Mouse (Mus musculus) hindbrain, embryonic 10.5 days (tissue): ENCODE results near the gene Aaed1. TPM values are rescaled to one million over a fixed set of nuclear protein-coding genes. Genes with fewer than 3 reads are reported as not detected.

Experiments used
- DNase-seq: peaks from one replicate; pipeline ENCODE4 v3.0.0-alpha.2; 2017; ENCODE audit warnings: low spot score
- H3K27ac ChIP-seq: fragments of 300-500 bp; sonication (generic); 2 replicates; pipeline ENCODE4 v1.5.1; 2016; ENCODE audit warnings: mild to moderate bottlenecking, moderate library complexity
- H3K27me3 ChIP-seq: fragments of 300-500 bp; sonication (generic); 2 replicates; pipeline ENCODE4 v1.6.1; 2016; ENCODE audit warnings: mild to moderate bottlenecking; ENCODE audit not compliant: poor library complexity, insufficient read depth, severe bottlenecking
- H3K36me3 ChIP-seq: fragments of 300-500 bp; sonication (generic); 2 replicates; pipeline ENCODE4 v1.6.1; 2016; ENCODE audit warnings: mild to moderate bottlenecking, moderate library complexity
- H3K4me1 ChIP-seq: fragments of 300-500 bp; sonication (generic); replicated peaks from 2 replicates; pipeline ENCODE4 v1.6.1; 2016; ENCODE audit warnings: mild to moderate bottlenecking
- H3K4me3 ChIP-seq: fragments of 300-500 bp; sonication (generic); 2 replicates; pipeline ENCODE4 v1.5.1; 2016; ENCODE audit warnings: mild to moderate bottlenecking, moderate library complexity
- H3K9me3 ChIP-seq: fragments of 300-500 bp; sonication (generic); 2 replicates; pipeline ENCODE4 v1.6.1; 2016; ENCODE audit warnings: mild to moderate bottlenecking, moderate library complexity
- WGBS: fragments of 180-500 bp; shearing (Covaris S2); methylation state at CpG from one replicate; pipeline ENCODE4 v1.1.7; 2016; 5-methylcytosine and 5-hydroxymethylcytosine counted together
- polyA plus RNA-seq: library from polyadenylated mRNA; unstranded; fragments of >200 nt; fragmentation: Nextera tagmentation; extraction: Ambion mirVana; gene quantifications from 2 replicates; pipeline ENCODE4 v1.2.1, GENCODE M21; 2016

Gene Aaed1
- polyA plus RNA-seq, 1 experiment from 2014 or later: 21.5 TPM

DNA sequence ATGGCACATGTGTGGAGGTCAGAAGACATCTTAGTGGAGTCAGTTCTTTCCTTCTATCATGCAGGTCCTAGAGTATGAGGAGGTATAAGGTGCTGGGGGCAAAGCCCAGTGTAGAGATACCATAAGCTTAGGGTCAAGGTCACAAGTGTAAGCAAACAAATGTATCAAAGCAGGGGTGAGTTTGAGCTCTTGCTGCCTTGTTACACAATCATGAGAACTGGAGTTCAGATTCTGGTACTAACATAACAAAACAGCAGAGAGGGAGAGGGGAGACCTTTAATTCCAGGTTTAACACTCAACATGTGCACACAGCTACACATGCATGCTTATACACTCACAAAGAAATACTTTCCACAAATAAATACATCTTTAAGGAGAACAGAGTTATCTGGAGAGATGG lies 69.8 kb downstream of the Aaed1 start:
- H3K27me3 ChIP-seq: no peaks in the 10 kb centered on the region
- H3K9me3 ChIP-seq: no peaks in the 10 kb centered on the region

DNA sequence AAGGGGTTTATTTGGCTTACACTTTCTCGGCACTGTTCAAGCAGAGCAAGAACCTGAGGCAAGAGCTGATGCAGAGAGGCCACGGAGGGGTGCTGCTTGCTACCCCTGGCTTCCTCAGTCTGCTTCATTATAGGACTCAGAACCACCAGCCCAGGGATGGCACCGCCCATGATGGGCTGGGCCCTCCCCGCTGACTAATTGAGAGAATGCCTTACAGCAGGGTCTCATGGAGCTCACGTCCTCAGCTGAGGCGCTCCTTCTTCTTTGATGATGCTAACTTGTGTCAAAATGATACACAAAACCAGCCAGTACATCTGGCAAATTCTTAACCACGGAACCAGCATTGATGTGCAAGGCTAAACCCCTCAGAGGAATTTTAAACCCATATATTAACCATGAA lies 71.9 kb downstream of the Aaed1 start:
- no peak for DNase-seq
- H3K27ac ChIP-seq: no peak overlapping the region
- H3K9me3 ChIP-seq: no peaks in the 10 kb centered on the region
- no peaks in the 10 kb centered on the region for H3K27me3 ChIP-seq
- H3K36me3 ChIP-seq: peaks cover 11% of the 10 kb centered on the region; the same call in 1 of the 2 replicates
- no peak overlapping the region for H3K4me3 ChIP-seq
- 72% methylated on average over 7 of the region's 7 CpGs for WGBS
- 0 out of 2 replicates have a peak, but pooled peaks cover 3% of the 10 kb centered on the region for H3K4me1 ChIP-seq

More for the DNA sequence above, 69.8 kb downstream of the Aaed1 start:
- Histone ChIP-seq H3K36me3 (peaks cover 11% of the 10 kb centered on the region; the same call in 1 of the 2 replicates), H3K4me1 (no peaks in the 10 kb centered on the region), H3K4me3 (no peak overlapping the region), H3K27ac (no peak overlapping the region)
- no peak for DNase-seq

DNA sequence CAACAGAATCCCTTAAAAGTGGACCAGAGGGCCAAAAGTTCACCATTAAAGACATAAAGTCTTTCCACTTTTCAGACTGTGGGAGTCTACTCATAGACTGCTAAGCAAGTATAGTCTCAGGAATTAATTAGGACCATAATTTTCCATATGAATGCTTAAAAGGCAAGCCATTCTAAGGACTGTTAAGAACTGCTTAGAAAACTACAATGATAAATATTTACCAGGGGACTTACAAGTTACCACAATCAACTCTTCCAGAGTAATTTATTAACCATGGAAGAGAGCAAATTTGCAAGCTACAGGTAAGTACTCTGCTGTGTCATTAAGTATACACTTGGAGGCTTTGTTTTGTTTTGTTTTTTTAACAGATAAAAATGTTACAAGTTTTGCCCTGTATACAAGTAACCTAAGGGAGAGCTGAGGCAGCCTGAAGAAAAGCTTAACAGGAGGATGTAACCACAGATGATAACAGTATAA lies 74.8 kb downstream of the Aaed1 start:
- no peaks in the 10 kb centered on the region for H3K9me3 ChIP-seq
- no peak for DNase-seq
- peaks cover 3% of the 10 kb centered on the region; the same call in 1 of the 2 replicates for H3K36me3 ChIP-seq
- H3K27me3 ChIP-seq: no peaks in the 10 kb centered on the region
- 0 out of 2 replicates have a peak, but pooled peaks cover 5% of the 10 kb centered on the region for H3K4me1 ChIP-seq
- no peak overlapping the region for H3K27ac ChIP-seq
- H3K4me3 ChIP-seq: no peak overlapping the region

DNA sequence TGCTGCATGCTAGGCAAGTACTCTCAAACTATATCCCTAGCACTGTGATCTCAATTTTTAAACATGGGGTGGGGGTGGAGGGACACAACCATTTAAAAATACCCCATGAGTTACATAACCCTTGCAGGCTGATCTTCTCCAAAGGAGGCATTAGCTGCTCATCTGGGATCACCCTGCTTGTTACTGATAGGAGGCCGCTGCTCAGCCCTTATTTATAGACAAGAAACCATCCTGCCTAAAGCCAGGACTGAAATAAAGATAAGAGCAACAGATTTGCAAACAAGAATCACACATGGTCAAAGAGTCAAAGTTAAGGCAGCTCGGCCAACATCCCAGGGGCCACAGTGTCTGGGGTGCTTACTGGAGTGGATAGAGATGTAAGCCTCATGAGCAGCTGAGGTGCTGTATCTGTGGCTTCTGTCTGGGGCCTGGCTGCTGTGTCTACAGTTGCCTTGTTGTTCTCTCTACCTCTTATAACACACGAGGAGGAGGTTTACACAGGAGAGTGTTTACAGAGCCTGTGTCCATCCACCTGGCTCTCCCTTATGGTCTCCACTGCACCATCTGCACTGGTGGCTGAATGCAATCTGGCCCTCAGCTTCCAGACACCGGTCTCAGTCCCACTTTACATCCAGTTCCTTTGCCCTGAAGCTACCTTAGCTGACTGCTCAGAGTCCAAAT lies 75.4 kb downstream of the Aaed1 start:
- Histone ChIP-seq H3K27me3 (no peaks in the 10 kb centered on the region), H3K4me1 (0 out of 2 replicates have a peak, but pooled peaks cover 5% of the 10 kb centered on the region), H3K27ac (no peak overlapping the region), H3K36me3 (no peaks in the 10 kb centered on the region), H3K4me3 (no peak overlapping the region), H3K9me3 (no peaks in the 10 kb centered on the region)
- 77% methylated on average over 4 of the region's 4 CpGs for WGBS
- no peak for DNase-seq

DNA sequence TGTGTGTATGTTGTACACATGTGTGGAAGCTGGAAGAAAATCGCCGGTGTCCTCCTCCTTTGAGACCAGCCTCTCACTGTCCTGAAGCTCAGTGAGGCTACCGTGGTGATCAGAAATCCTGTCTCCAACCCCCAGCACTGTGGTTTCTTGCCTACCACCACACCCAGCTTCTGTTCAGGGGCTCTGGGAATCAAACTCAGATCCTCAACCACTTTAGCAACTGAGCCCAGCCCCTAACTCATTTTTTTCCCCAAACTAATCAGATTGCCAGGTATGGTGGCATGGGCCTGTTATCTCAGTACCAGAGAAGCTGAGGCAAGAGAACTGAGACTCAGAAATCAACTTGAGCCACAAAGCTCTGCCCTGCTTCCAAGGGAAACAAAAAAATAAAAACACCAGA lies 76.7 kb downstream of the Aaed1 start:
- no peaks in the 10 kb centered on the region for H3K27me3 ChIP-seq
- no peak for DNase-seq
- H3K27ac ChIP-seq: no peak overlapping the region
- 81% methylated on average over 3 of the region's 3 CpGs for WGBS
- no peaks in the 10 kb centered on the region for H3K9me3 ChIP-seq
- 0 out of 2 replicates have a peak, but pooled peaks cover 5% of the 10 kb centered on the region for H3K4me1 ChIP-seq
- no peak overlapping the region for H3K4me3 ChIP-seq
- H3K36me3 ChIP-seq: no peaks in the 10 kb centered on the region

DNA sequence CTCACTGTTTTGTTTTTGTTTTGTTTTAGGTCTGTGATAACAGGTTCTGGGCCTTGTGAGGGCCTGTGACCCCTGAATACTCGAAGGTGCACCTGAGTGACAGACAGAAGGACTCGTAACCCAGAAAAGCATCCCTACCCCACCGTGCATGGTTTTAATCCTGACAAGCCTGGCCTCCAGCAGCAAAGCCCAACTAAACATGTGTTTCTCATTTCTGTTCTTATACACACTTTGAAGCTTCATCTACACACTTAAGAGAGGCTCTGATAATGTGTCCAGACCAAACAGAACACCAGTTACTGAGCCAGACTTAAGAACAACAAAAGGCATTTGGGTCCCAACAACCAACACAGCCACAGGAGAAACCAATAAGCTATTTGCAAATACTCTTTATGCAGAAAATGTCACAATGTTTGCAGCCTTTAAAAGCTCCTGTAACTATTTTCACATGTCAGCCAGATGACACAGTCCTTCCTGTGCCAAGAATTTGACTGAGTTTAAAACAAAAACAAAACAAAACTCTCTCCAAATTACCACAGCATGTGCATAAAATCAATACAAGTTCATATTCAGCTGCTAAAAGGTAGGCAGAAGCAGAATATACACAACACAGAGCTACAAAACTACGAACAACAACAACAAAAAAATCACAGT lies 77.3 kb downstream of the Aaed1 start:
- WGBS: 71% methylated on average over 4 of the region's 4 CpGs
- H3K36me3 ChIP-seq: no peaks in the 10 kb centered on the region
- no peak overlapping the region for H3K27ac ChIP-seq
- no peaks in the 10 kb centered on the region for H3K9me3 ChIP-seq
- no peaks in the 10 kb centered on the region for H3K27me3 ChIP-seq
- DNase-seq: peak; percentile 20
- 0 out of 2 replicates have a peak, but pooled peaks cover 5% of the 10 kb centered on the region for H3K4me1 ChIP-seq
- H3K4me3 ChIP-seq: no peak overlapping the region

DNA sequence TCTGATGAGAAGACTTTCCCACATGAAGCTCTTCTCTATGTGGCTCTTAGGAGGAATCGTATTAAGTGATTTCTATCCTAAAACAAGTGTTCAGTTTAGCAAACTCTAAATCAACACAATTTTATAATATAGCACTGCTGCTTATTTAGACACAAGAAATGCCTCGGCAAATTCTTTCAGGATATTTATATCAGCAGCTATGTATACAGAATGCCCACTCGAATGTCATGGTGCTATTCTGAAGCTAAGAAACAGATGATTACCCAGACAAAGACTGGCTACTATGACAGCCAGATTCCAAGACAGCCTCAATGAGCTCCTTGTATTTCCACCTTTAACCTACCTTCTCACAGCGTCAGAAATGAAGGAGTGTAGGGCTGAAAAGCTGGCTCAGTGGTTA lies 79.4 kb downstream of the Aaed1 start:
- no peaks in the 10 kb centered on the region for H3K36me3 ChIP-seq
- no peak overlapping the region for H3K4me3 ChIP-seq
- H3K27ac ChIP-seq: no peak overlapping the region
- no peak for DNase-seq
- no peaks in the 10 kb centered on the region for H3K9me3 ChIP-seq
- WGBS: 88% methylated on average over 4 of the region's 4 CpGs
- H3K4me1 ChIP-seq: 0 out of 2 replicates have a peak, but pooled peaks cover 5% of the 10 kb centered on the region
- no peaks in the 10 kb centered on the region for H3K27me3 ChIP-seq

DNA sequence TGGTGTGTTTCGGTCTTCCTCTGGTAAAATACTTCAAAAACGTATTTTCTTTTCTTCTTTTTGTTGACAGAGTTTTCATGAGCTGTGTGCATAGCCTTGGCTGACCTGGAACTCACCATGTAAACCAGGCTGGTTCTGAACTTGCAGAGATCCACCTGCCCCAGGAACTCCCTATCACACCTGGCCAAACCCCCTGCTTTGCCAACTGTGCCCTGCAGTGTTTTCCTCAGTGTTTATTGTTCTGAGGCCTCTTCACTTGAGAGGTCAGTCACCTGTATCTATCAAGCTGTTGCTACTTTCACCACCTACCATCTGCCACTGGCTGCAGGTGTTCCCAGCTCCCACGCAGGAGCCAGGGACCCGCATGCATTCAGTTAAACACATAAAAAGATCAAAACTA lies 85.8 kb downstream of the Aaed1 start:
- DNase-seq: no peak
- Histone ChIP-seq H3K27ac (no peak overlapping the region), H3K4me3 (no peak overlapping the region), H3K36me3 (peaks cover 6% of the 10 kb centered on the region; the same call in 1 of the 2 replicates), H3K9me3 (no peaks in the 10 kb centered on the region), H3K4me1 (no peaks in the 10 kb centered on the region), H3K27me3 (no peaks in the 10 kb centered on the region)
- 90% methylated on average over 4 of the region's 4 CpGs for WGBS

DNA sequence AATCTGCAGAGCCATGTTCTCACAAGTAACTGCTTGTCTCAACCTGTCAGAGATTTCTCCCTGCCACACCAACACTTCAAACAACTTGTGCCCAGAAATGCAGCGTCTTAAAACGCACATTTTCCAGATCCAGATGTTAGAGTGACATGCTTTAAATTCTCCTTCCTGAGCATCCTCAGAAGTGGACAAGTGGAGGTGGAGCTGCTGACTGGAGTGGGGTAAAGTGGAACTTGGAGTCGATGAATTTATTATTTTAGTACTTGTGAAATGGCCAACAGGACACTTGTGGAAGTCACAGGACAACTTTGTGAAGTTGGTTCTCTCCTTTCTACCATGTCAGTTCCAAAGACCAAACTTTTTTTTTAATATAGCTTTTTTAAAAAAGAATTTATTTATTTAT lies 86.8 kb downstream of the Aaed1 start:
- no peak overlapping the region for H3K4me3 ChIP-seq
- H3K9me3 ChIP-seq: no peaks in the 10 kb centered on the region
- H3K4me1 ChIP-seq: no peaks in the 10 kb centered on the region
- no peak overlapping the region for H3K27ac ChIP-seq
- H3K27me3 ChIP-seq: no peaks in the 10 kb centered on the region
- no peak for DNase-seq
- peaks cover 9% of the 10 kb centered on the region; the same call in 1 of the 2 replicates for H3K36me3 ChIP-seq
- WGBS: 86% methylated on average over 3 of the region's 3 CpGs

Other genes with a start within 250 kb of the Aaed1 start
- gene Hsd17b3, start 223.5 kb downstream of the Aaed1 start, polyA plus RNA-seq: not detected in 2 replicates
- gene Slc35d2, start 183.3 kb downstream of the Aaed1 start, polyA plus RNA-seq: 5.5 and 6.9 TPM in 2 replicates
- 12.5 and 17.1 TPM in 2 replicates for gene Zfp367, start 159.5 kb downstream of the Aaed1 start, polyA plus RNA-seq
- gene Habp4, start 150.9 kb downstream of the Aaed1 start, polyA plus RNA-seq: 20.2 and 24.2 TPM in 2 replicates
- gene Cdc14b, start 37.4 kb downstream of the Aaed1 start, polyA plus RNA-seq: 11.2 and 16.3 TPM in 2 replicates
- 135 and 146 TPM in 2 replicates for gene Ctsl, start 58.2 kb upstream of the Aaed1 start, polyA plus RNA-seq
- 10.6 TPM in 2 replicates for gene Cdk20, start 119.6 kb upstream of the Aaed1 start, polyA plus RNA-seq
- not detected in 2 replicates for gene Fam240b, start 185.1 kb upstream of the Aaed1 start, polyA plus RNA-seq